Mouse (Mus musculus) liver, adult 2 months (tissue): ENCODE measurements around the gene Zcchc4.

Experiments used
- CTCF ChIP-seq: fragments of 200-500 bp; IDR thresholded peaks from 2 replicates; pipeline ENCODE4 v1.5.1; 2011; ENCODE audit warnings: low read depth, low read length, control low read depth
- POLR2A ChIP-seq: fragments of 200-500 bp; IDR thresholded peaks from 2 replicates; pipeline ENCODE4 v1.6.1; 2011; ENCODE audit warnings: low read length, control low read depth; ENCODE audit not compliant: insufficient read depth; ENCODE audit errors: extremely low read depth

DNA sequence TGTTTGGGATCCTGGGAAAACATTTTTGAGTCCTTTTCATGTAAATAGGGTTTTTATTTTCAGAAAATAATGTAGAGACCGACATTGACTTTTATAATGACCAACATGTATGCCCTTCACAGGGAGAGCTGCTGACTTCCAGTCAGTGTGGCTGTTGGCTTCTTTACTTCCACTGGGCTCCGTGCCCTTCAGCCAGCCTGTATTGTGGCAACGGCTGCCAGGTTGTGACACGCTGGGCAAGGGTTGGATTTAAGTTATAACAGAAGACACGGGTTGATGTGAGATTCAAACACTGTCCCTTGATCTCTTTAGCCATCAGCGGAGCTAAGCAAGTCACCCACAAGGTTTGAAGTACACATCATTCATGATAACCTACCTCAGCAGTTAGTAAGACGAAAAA lies 43.5 kb downstream of the Zcchc4 start:
- TF ChIP-seq CTCF (no peak), POLR2A (no peak)
